Mouse (Mus musculus) kidney, adult 18-20 months (tissue): ENCODE measurements around the gene Cib2.
A peak's percentile ranks its signal among the peaks of the same experiment; 100 is the strongest.
"Not testable (repeated sequence)": the region's sequence is repeated elsewhere in the genome, so short reads cannot be mapped to it uniquely, and the experiment has no call there.

Experiments
- DNase-seq: peaks from one replicate; pipeline ENCODE4 v3.0.0; 2021

The Cib2 gene

DNA sequence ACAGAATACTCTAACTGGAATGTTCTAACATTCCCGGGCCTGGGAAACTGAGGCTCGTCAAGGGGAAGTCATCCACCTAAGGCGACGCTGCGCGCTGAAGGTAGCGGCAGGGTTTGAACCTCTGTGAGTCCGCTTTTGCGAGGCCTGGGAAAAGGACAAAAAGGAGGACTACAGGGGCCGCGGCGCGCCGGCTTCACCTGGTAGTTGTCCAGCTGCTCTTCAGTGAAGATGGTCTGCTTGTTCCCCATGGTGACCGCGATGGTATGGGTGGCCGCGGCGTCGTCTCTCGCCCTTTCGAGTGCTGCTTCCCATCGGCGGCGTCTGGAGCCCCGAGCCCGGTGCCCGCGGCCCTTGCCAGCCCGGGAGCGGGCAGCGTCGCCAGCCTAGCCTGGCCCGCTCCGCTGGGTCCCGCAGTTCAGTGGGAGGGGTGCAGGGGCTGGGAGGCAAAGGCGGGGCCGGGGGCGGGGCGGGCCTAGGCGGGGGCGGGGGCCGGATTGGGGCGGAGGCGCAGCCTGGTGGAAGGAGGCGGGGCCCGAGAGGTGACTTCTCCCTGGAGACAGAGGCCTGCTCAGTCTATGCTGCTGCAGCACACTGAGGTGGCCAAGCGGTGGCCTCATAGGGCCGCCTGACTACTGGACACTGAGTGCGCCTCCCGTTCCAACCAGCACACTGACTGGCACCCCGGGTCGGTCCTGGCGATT, at the start of gene Cib2:
Cib2 (minus strand) TSS at position 448 of the 701 bp plus-strand sequence.
- peak; percentile 88 for DNase-seq

DNA sequence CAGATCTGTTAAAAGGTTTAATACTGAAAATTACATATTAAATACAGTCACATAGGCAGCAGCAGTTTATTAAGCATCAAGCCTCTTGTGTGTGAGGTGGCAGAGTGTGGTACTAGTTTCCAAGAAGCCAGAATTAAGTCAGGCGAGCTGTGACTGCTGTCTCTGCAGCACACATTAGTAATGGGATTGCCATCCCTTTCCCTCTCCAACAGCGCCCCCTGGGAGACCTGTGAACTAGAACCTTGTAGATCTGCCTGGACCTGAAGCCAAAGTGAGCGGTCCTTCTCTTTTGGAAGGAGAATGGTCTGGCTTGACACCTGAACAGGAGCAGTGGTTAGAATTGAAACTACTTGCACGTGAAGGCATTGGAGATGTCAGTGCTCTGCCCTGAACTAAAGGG, 44.9 kb upstream of the Cib2 start:
- DNase-seq, result peak; percentile 68

DNA sequence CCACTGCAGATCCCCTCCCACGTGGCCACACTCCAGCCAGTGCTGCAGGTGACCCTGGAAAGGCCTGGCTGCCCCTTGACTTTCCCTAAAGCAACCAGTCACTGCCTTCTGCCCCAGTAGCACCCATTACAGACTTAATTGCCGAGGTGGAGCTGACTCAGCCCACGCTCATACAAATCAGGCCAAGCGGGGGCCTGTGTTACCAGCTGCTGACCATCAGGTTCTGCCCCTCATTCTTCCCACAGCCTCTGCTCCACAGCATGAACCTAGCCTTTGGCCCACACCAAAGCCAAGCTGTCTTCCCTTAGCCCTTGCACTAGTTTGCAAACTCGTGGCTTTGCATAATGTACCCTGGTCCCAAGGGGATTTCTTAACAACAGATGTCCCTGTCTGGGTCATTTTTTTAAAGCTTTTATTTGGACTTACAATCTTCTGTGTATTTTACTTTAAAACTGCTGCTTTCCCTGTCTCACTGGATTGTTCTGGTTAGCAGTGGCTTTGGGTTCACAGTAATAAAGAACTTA, 44.2 kb upstream of the Cib2 start:
- DNase-seq, result no peak

DNA sequence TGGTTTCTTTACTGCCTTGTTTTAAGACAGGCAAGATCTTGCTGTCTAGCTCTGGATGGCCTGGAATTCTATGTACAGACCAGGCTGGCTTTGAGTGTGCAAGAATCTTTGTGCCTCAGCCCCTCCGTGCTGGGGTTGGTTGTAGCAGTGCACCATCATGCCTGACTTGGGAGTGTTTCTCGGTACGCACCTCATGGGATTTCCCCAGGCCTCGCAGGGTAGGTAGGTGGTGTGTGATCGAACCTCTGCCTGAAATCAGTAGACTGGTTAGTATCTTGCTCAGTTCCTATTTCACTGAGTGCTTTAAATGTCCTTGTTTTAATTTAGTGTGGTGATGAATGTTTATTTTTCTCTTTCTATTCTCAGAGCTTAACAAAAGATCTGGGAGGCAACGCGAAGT, 42.9 kb upstream of the Cib2 start:
- DNase-seq, result no peak

DNA sequence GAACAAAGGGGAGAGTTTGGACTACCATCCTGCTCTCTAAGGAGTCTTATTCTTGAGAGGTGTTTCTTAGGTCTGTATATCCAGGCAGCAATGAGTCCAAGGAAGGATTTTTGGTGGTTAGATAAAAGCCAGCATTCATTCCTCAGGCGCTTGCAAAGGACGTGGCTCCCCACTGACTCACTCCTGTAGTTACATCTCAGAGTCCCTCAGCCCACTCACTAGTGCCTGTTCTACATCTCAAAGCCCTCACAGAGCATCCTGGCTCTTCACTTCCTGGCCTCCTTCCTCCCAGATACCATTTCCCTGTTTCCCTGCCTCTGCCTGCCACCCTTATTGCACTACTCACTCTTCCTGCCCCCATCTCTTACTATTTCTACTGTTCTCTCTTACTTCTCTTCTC, 42.4 kb upstream of the Cib2 start:
- DNase-seq, result no peak

DNA sequence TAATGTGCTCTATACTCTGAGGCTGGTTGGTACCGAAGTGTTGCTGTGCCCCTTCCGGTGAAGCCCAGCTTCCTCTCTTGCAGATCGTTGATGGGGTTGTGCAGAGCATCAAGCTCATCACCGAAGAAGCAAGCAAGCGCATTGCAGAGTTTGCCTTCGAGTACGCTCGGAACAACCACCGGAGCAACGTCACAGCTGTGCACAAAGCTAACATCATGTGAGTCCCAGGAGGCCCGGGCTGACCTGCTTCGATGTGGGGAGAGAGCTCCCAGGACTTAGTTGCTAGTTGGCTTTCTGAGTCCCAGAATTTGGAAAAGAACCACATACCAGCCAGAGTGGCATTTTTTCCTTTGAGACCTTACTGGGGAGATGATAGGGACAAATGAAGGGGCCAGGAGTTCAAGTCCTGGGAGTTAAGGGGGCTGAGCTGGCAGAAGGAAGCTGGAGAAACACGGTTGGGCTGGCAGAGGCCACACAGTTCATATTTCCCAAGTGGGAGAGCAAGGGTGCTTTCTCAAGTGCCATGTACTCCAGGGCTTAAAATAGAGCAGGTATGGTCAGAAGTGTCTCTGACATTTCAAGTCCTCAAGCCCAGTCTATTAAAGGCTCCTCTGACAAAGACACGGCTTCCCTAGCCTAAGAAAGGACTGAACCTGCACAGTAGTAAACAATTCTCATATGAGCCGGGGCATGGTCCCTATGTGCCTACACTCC, 36.9 kb upstream of the Cib2 start:
- no peak for DNase-seq

DNA sequence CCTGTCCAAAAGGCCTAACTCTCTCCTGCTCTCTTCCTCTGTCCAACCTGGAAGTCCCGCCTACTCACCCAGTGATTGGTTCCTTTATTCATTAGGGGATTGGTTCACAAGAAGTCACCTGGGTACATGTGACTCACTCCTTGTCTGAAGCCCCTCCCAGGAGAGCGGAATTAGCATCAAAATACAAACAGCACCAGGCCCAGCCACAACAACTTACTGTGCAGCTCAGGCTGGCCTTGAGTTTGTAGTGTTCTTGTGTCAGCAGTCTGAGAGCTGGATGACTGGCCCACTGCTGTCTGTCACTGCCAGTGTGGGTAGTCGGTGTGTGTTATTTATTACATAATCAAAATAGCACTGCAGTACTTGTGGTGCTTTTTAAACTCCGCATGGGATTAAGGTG, 33.6 kb upstream of the Cib2 start:
- DNase-seq, result not testable (repeated sequence)

DNA sequence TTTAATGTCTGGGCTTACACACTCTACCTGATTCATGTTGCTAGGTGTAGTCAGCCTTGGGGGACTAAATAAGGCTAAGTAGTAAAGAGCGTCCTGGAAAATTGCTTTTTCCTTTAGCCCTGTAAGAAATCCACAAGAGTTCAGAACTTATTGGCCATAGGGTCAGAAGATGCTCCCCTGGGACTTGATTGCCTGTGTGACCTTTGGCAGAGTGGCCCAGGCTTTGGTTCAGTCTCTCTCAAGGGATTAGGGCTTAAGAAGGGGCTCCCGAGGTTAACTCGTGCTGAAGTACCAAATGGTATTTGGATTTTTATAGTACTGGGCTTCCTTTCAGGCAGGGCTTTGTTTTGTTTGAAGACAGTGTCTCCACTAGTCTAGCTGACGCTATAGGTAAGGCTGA, 27.8 kb upstream of the Cib2 start:
- DNase-seq, result no peak

DNA sequence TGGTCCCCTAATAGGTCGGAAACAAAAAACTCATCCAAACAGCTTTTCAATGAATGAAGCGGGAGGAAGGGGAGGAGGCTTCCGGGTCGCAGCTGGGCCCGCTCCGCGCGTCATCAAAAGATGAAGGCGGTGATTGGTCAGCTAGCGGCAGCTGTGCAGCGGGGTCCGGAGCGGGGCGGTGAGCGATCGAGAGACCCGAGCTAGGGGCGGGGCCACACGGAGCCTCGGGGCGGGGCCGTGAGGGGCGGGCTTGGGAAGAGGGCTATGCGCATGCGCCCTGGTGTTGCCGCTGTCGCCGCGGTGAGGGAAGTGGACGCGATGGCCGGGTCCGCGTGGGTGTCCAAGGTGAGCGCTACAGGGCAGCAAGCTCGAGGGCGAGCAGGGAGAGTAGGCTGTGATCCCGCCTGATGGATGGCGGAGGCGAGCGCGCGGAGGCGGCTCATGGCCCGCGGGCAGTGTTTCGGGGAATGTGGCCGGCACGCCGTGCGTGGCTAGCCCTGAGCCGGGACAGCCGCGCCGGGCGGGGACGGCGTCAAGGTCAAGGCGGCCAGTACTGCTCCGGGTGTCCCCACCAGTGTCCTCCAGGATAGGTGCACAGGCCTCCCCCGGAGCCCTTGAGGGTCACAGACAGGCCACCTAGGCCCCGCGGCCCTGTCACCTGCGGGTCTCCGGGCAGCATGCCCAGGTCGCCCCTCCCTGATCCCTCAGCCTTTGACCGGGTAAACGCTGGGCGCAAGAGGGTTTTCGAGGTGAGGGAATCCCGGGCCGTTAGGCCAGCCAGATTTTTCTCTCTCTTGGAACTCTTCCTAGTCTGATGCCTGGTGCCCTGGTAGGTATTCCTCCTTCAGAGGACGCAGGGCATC, 26.4 kb upstream of the Cib2 start, which contains the start of gene Idh3a:
Idh3a (plus strand) TSS at position 136 of the 863 bp plus-strand sequence.
- peak; percentile 99 for DNase-seq

DNA sequence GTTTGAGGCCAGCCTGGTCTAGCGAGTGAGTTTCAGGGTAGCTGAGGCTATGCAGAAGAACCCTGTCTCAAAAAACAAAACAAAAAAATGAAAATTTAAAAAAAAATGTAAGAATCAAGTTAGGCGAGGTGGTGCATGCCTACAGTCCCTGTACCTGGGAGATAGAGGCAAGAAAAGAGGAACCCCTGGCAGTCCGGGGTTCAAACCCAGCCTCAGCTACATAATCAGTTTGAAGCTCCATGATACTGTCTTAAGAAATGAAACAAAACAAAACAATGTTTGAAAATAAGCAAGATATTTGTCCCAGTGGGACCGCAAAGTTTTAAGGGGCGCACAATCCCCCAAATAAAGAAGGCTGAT, 25.8 kb upstream of the Cib2 start:
- DNase-seq, result no peak

DNA sequence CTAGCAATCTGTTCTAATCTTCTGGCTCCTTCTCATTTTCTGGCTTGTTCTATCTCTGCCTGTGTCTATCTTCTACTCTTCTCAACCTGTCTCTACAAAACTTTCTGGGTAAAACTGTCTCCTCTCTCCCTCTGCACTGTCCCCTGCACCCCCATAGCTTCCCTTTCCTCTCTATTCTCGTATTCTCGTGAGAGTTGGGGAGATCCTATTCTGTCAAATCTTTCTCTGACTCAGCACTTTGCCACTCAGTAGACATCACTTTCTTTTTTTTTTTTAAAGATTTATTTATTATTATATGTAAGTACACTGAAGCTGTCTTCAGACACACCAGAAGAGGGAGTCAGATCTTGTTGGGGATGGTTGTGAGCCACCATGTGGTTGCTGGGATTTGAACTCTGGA, 24.1 kb upstream of the Cib2 start:
- DNase-seq, result not testable (repeated sequence)

DNA sequence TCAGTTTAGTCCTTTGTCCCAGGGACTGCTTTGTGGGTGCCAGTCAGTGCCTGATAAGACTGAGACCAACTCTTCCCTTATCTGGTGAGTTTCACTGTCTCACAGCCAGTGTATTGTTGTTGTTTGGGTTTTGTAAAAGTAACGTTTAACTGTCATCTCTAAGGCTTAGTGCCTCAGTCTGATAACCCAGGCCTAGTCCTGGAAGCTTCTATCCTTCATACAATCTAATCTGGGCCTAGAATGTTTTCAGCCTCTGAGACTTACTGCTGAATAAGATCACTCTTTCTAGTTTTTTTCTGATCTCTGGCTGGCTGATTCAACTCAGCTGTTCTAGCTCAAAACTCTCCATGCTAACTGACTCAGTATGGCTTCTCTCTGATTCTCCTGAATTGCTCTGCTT, 23.7 kb upstream of the Cib2 start:
- no peak for DNase-seq

DNA sequence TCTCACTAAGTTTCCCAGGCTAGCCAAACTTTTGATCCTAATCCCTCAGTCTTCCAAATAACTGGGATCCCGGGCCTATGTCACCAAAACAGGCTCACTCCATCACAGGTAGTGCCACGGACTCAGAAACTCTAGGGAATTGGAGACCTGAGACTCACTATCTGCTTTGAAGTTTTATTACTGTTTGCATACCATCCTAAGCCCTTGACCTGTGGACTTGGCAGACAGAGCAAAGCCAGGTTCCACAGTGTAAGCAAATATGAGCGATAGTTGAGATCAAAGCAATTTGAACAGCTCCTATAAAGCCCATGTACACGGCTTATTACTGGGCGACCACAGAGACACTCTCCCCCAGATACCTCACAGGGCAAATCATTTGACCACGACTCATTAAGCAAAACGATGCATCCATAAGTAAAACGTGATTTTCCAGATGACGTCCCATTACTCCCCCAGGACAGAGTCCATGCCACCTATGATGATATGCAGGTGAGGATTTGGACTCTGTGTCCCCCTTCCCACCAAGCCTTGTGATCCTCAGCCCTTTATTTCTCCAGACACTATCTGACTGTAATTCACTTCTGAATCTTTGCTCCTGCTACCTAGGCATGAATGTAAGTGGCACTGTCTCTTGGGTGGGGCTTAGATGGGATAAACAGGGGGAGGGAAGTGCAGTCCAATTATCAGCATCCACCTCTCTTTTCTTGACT, 11.3 kb upstream of the Cib2 start:
- DNase-seq, result no peak

DNA sequence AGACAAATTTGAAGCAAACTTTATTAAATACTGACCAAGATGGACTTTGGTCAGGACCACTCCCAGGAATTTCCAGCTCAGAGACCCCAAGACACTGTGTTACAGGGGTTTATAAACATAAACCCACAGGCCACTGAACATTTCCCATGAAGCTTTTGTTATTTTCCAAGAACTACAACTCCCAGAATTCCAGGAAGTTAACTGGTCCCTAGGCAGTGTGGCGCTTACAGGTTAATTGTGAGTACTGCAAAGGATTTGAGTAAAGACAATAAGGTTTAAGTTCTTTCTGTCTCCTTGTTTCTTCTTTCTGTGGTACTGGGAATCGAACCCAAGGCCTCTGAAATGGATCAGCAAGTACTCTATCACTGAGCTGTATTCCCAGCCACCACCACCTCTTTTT, 8.7 kb upstream of the Cib2 start:
- DNase-seq, result no peak

DNA sequence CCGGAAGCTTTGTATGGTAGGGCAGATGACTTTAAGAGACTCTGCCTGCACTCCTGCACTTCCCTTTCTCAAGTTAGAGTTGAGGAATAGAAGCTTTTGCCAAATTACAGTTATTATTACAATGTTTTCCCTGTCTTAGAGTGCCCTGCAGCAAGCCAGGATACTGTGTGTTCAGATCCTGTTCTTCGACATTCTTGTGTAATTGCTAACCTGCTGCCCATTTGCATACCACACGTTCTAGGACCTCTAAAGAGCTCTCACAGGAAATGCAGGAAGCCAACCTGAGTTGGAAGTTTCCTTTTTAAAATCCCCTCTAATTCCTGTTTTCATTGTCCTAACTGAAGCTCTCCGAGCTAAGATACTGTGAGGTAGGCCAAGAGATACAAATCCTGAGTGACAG, 6.9 kb upstream of the Cib2 start:
- no peak for DNase-seq

DNA sequence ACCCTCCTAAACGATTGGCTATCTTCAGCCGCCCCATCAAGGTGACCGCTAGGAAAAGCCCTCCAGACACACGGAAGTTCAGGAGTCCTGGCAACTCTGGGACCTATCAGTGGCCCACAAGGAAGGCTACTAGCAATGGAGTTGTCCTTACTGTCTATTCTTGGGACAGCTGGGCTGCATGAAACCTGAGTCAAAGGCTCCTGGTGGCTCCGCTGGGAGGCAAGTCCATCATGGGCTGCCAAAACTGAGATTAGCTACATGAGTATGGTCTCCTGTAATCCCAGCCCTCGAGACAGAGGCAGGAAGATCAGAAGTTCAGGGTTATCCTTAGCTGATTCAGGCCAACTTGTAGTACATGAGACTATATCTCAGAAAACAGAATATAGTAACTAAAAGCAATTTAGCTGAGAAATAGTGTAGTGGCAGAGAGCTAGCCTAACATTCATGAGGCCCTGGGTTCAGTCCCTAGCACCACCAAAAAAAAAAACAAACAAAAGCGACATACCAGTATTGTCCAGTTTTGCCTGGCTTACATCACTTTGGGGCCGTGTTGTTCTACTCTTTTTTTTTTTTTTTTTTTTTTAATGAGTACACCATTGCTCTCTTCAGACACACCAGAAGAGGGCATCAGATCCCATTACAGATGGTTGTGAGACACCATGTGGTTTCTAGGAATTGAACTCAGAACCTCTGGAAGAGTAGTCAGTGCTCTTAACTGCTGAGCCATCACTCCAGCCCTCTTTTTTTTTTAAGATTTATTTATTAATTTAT, 998 bp upstream of the Cib2 start:
- no peak for DNase-seq

DNA sequence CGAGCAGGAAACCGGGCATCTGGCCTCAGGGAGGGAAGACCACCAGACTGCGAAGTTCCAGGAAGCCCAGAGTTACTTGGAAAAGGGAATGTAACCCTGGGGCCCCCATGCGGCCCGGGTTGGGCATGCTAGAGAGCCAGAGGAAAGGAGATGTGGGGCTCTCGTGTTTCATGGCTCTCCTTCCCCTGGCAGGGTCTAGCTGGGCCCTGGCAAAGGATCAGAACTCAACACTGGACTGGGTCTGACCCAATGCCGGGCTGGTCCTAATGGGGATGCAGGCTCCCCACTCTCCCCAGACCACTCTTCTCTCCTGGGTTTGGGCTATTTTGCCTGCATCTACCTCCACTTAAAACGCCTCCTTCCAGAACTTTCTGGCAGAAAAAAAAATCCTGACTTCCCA, 1.3 kb downstream of the Cib2 start:
- no peak for DNase-seq

DNA sequence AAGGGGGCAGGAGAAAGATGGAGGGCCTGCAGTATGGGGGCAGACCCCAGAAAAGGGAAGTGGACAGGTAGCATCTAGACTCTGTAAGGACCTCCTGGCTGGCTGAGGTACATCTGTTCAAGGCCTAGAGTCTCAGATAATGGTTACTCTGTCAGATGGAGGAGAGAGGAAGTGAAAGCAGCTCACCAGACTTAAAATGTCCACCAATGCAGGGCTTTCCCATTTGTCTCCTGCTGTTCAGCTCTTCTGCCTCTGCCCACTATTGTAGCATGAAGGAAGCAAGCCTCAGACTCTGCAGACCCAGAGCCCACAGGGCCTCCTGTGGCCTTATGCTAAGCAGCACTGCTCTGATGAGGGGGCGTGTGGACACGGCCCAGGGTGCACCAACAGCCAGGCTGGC, 5.0 kb downstream of the Cib2 start:
- no peak for DNase-seq

DNA sequence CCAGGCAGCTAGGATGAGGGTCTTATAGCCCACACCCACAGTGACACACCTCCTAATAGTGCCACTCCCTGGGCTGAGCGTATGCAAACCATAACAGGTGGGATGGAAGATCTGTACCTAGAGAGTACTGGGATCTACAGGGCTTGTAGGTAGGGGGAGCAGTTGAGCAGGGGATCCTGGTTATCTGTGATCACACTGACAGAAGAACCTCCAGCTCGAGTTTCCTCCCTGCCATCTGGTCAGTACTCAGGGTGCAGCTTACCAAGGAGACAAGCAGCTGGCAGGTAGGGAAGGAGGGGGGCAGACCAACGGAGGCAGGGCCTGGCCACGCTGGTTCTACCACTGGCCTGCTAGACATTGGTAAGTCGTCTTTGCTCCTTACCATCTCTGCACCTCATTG, 7.6 kb downstream of the Cib2 start:
- DNase-seq, result peak; percentile 39

DNA sequence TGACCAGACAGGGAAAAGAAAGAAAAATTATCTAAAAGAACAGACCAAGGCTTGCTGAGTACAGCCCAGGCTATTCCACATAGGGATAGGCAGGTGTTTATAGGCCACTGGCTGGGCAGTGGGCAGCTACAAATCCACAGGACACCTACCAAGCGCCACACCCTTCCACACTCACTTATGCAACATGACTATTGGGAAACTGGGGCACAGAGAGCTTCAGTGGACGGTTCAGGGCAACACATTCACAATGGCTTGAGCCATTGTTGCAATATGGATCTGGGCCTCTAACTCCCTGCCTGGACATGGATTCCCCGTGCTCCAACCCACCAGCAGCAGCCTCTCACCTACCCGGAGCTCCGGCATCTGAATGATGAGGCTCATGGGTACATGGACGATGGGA, 10.6 kb downstream of the Cib2 start:
- DNase-seq, result no peak

DNA sequence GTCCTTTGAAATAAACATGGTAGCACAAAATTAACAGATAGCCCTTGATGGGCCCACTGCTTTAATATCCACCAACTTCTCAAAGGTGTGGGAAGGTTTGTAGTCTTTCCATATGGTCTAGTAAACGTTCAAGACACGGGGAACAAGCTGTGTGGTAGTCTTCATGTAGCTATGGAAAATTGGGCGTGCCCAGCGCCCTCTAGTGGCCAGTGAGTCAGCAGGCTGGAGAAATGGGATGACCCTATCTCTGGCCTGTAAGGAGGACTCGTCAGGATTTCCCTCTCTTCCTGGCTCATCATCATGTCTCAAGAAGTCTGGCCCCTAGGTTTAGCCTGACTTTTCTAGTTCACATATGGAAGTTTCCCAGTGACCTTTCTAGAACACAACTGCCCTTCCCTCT, 12.5 kb downstream of the Cib2 start:
- peak; percentile 72 for DNase-seq

DNA sequence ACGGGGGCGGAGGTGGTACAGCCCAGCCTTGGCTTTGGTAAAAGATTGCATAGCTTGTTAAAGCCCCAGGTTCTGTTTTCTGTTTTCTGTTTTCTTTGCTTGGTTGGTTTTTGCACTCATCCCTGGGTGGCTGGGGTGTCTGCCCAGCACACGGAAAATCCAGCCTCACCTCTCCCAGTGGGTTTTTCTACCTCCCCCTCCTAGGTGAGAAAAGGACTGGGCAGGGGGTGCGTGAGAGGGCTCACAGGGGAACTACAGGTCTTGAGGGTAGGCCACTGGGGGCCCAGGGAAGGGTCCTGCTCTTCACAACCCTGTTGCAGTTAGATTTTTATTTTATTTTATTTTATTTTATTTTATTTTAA, 15.1 kb downstream of the Cib2 start:
- DNase-seq, result no peak
